Mouse (Mus musculus) kidney, adult 9 months (tissue): ENCODE measurements around the gene Foxp1.

Experiments used
- DNase-seq: peaks from one replicate; pipeline ENCODE4 v3.0.0; 2022

Gene Foxp1

DNA sequence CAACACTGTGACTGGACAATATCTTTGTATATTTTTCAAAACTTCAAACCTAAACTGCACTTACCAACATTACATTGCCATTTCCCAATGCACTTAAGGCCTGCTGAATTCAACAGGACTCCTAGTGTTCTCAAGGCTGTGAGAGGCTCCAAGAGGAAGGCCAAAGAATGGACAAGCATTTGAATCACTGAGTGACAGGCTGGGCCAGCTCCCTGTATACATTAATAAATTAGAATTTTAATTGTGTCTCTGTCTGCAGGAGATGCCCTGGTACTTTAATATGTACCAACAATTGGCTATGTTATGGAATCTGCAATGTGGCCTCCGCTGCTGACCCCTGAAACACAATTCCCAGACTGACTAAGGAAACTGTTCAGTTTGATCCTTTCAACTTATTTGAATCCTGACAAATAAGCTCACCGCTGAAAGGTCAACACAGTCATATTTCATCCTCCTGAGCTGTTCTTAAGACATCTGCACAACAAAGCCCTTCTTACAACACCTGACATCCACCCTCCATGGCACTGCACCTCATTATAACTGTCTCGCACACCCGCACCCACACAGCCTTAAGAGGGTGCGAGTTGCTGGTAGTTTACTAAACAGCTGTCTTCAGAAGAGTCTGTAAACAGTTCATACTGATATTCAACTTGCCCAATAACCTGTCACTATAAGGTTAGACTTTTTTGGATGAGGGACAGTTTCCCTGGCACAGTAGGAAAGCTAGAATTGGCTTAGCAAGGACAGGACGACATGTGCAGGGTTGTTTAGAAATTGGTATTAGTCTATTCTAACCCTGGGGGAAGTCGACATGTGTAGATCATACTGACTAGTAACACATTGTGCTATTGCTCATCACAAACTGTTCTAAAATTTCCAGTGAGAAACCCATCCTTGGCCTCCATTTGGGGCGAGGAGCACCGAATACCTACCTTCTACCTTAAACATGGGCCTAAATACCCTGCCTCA is 448.9 kb downstream of the Foxp1 start:
- DNase-seq: no peak

GRCm38 (mm10) chr6:99070710-99071109 is 451.8 kb downstream of the Foxp1 start:
- DNase-seq: no peak

DNA sequence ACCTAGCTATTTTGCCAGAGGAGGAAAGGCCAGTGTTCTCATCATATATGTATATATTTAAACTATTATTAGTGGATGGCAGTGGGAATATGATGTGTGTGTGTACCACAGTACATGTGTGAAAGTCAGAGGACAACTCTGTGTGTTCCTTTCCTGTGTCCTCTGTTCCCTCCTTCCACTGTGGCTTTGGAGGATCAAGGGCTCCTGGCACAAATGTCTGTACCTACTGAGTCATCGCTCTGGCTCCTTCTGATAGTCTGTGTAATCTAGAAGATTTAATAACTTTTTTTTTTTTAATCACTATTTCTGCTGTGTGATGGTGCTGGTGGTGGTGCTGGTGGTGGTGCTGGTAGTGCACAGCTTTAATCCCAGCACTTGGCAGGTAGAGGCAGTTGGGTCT is 452.8 kb downstream of the Foxp1 start:
- no peak for DNase-seq

DNA sequence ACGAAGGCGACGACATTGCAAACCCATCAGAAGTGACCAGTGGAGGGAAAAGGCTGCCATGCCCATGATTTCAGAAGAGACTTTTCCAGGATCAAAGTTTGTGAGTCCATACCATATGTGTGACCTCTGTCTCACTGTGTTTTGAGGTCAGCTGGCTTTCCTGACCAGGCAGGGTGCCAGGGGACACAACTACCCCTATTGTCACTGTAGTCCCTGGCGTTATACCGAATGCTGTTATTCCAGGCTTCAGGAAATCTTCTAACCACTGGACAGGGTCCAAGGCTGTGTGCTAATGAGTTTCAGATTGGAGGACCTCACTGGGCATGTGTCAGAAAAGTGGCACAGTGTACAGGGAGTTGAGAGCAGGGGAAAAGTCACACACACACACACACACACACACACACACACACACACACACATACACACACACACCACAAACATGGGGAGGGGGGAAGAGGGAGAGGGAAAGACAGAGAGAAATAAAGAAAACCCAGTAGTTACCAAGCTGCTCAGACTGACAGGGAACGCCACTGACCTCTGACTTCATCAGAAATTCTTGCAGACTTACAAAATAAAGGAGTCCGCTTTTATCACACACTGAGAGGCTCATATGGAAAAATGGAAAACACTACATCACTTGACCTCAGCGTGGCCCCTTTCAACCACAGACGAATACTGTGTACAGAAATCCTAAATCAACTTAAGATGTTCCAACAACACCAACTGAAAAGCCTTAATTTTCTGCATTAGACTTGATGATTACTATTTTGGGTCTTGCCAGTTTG is 456.8 kb downstream of the Foxp1 start:
- peak; percentile 20 for DNase-seq

DNA sequence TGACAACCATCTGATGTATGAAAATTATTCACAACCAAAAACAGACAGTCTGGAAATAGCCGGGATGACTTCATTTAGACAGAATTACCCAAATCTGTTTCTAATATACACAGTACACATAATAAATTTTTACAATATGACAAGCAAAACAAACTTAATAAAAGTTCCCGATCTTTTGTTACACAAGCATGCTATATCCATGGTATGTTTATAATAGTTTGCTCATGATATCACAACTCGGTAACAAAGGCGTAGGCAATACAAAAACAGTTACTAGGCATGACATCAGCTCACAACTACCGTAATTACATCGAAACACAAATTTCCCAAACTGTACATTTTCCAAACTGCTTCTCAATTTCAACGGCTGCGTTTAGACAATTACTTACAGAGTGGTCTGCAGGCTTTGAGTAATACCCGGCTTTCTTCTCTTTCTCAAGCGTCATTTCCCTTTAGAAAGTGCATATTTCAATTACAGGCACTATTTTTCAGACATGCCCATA is 458.5 kb downstream of the Foxp1 start:
- DNase-seq: no peak

DNA sequence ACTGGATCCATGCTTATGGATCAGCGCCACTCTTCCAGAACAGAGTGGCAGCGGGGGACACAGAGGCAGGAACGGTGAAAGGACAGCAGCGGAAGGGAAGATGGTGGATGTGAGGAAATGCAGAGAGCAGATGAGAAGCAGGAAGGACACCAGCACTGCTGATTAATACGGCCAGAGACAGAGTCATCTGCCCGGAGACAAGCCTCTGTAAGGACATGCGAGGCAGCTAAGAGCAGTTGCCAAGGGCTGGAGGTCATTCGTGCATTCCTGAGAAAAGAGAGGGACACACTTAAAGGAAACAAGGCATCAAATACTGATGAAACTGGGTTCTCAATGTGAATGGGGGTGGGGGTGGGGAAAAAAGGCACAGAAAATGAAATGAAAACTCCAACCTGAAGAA is 459.6 kb downstream of the Foxp1 start:
- DNase-seq: no peak

DNA sequence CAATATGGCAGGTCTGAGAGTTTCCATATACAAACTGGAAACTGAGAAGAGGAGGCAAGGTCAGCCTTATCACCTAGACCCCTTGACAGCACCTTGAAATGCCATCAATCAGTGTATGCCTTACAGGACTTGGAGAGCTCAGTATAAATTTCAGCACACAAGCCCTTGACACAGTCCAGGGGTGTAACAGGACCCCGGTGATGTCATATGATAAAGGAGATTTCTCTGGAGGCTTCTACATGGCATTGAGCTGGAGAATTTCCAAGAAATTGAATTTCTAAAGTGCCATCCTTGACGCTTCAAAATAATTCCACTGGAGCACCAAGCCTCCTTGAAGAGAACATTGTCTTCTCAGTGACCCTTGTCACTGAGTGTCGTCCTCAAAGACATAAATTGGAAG is 463.8 kb downstream of the Foxp1 start:
- no peak for DNase-seq

DNA sequence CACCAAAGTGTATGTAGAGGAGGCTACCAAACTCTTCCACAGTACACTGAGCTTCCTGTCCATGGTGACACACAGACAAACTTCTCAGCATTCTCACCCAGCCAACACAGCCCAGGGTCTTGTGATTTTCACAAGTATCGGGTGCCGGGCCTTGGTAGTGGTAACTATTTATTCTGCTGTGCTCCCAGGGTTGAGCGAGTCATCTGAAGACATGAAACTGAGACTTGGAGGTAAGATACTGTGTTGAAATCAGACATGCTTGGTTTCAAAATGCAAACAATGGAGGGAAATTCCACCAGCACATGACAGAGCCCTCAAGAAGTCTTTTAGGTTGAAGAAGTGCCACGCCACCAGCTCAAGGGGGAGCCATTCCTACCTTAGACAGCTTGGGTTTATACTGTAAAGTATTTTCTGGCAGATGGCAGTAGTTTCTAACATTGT is 465.4 kb downstream of the Foxp1 start:
- no peak for DNase-seq

- no peak for DNase-seq
Measured at GRCm38 (mm10) chr6:99056379-99056778, 466.1 kb downstream of the Foxp1 start.

- DNase-seq: no peak
Measured at GRCm38 (mm10) chr6:99053998-99054397, 468.5 kb downstream of the Foxp1 start.

- DNase-seq: no peak
Measured at GRCm38 (mm10) chr6:99053111-99053510, 469.4 kb downstream of the Foxp1 start.

- no peak for DNase-seq
Measured at GRCm38 (mm10) chr6:99051724-99052123, 470.8 kb downstream of the Foxp1 start.

DNA sequence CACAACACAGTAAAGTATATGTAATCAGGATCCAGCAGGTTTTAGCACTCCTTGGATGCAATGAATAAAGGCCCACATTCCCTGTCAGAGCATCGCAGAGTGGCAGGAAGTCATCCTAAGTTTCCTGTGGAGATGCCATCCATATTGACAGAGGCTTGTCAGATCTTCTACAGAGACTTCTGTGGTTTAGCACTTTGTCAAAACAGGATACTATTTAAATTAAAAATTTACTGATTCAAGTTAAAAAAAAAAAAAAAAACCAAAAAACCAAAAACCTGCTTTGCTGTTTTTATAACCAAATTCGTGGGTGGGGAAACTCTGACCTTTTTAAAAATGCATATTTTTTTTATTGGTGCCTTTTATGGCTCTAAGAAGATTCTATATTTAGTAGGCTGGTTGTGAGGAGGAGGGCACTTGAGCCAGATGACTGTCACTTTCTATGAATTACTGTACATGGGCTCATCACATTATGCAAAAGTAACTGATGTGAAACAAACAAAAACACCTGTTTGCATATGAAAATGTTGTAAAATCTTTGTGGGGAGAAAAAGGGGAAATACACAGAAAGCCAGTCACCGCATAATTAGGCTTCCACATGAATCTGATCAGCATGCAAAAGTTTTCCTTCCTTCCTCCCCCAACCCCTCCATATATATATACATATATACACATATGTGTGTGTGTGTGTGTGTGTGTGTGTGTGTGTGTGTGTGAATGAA is 472.1 kb downstream of the Foxp1 start:
- no peak for DNase-seq

- no peak for DNase-seq
Measured at GRCm38 (mm10) chr6:99047322-99047721, 475.2 kb downstream of the Foxp1 start.

DNA sequence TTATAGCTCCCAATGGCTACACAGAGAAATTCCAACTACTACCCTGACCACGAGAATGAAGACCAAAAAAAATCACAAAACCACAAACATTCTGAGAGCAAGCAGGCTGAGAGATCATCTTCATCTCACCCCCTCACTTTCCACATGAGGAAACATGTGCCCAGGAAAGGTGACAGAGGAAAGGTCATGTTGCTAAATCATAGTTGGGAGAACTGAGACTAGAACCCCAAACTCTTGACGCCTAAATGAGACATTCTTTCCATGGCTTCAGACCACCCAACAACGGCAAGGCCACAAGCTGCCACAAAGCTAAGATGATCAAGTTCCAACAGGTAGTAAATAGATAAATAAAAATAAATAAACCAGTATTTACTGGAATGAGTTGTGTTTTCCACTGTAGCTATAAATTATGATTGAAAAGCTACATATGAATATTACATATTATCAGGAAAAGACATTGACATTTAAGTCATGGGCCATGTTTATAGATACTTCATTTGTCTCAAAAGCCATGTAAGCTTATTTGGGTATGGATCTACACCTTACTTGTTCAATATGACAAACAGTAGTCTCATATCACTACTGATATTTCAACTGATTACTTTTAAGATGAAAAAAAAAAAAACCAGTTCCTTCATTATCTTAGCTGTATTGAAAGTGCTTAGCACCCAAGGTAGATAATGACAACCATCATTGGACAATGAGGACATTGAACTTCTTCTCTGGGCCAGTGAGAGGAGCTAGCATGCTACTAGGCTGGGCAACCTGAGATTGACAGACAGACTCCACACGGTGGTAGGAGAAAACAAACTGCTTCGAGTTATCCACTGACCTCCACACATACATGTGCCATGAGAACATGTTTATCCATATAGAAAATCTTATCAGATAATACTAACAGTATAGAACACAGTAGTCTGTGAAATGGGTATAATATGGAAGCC is 476.4 kb downstream of the Foxp1 start:
- DNase-seq: no peak

GRCm38 (mm10) chr6:99043932-99044664 is 478.4 kb downstream of the Foxp1 start:
- no peak for DNase-seq

DNA sequence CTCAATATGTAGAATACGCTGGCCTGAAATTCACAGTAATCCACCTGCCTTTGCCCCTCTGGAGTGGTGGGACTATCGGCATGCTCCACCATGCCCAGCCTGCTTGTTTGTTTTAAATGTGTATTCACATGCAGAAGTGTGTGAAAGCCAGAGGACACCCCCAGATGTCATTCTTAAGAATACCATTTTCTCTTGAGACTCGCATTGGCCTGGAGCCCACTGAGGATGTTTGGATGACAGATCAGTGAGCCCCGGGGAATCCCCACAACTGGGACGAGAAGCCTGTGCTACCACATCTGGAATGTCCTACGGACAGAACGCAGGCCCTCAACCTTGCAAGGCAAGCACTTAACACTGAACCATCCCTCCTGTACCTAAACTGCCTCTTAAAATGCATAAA is 479.3 kb downstream of the Foxp1 start:
- DNase-seq: no peak

DNA sequence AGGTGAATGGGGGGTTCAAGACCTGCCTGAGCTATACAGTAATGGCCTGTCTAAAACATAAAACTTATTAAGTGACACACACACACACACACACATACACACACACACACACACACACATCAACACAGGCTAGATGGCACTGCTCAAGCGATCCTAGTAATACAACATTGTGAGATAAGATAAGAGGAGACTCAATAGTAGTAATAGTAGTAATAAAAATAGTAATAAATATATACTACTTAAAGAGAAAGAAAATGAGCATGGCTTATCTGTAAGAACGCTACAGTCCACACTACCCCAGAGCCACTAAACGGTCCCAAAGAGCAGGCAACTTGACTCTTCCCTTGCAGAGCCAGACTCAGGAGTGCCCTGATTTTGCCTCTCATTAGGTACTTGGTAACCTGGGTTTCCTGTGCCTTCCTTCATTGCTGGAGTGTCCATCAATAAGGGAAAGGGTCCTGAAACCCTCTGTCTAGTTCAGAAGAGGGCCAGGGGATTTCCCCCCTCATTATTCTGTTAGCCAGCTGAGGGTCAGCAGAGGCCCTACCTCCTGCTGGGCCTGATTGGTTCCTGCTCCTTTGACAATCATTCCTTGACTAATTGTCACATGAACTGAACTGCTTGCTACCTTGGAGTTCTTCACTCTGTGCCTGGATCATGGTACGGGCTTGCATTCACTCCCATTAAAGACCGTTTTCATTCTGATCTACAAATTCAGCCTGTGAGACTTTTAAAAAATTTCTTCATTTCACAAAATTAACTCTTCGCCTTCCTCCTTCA is 480.2 kb downstream of the Foxp1 start:
- no peak for DNase-seq

- no peak for DNase-seq
Measured at GRCm38 (mm10) chr6:99038977-99039376, 483.5 kb downstream of the Foxp1 start.
